Mouse (Mus musculus): Measurements from ENCODE around the gene Pde1b. TPM values are rescaled to one million over a fixed set of nuclear protein-coding genes. Genes with fewer than 3 reads are reported as not detected.

Pde1b gene
- total RNA-seq, 2 experiments from 2014 or later: 55.7 to 63.7 TPM

- DNase-seq (ENCODE audit: low spot score in 2 of 2): no peak
These were observed 45.1 kb downstream of the Pde1b start for GRCm38 (mm10) chr15:103547983-103548382.

- no peak for DNase-seq (ENCODE audit: low spot score in 2 of 2)
These were observed 46.6 kb downstream of the Pde1b start for GRCm38 (mm10) chr15:103549475-103549874.

GRCm38 (mm10) chr15:103551053-103551452 lies 48.2 kb downstream of the Pde1b start:
- no peak for DNase-seq (ENCODE audit: low spot score in 2 of 2)

- peak in 1 of 2 experiments; percentile 86 for DNase-seq (ENCODE audit: low spot score in 2 of 2)
These were observed 49.4 kb downstream of the Pde1b start for GRCm38 (mm10) chr15:103552096-103552690.

GRCm38 (mm10) chr15:103564981-103565380 lies 62.1 kb downstream of the Pde1b start, which contains the start of gene Glycam1:
TSS of gene Glycam1 (minus strand) at chr15:103565081.
- no peak for DNase-seq (ENCODE audit: low spot score in 2 of 2)

Other genes starting within 250 kb of the Pde1b start
- not detected for gene Nfe2, start 244.6 kb upstream of the Pde1b start, total RNA-seq (2021)
- 100 to 1,000 TPM; 102 to 105 TPM for gene Copz1, start 230.3 kb upstream of the Pde1b start, total RNA-seq (2021)
- gene Gpr84, start 192.4 kb upstream of the Pde1b start, total RNA-seq (2021): under 1 TPM; 0.74 to 0.81 TPM
- 10 to 100 TPM; 43.2 to 44.4 TPM for gene Zfp385a, start 162.9 kb upstream of the Pde1b start, total RNA-seq (2021)
- 1 to 10 TPM; 3.4 to 5.8 TPM for gene Itga5, start 136.3 kb upstream of the Pde1b start, total RNA-seq (2021)
- gene Gtsf1, start 72.6 kb upstream of the Pde1b start, total RNA-seq (2021): not detected
- not detected for gene Gtsf2, start 54.6 kb upstream of the Pde1b start, total RNA-seq (2021)
- 10 to 100 TPM in 1 of 2 experiments, 1 to 10 TPM in 1; 9.4 to 10.8 TPM for gene Nckap1l, start 49.2 kb upstream of the Pde1b start, total RNA-seq (2021)
- gene Ppp1r1a, start 35.0 kb downstream of the Pde1b start, total RNA-seq (2021): 100 to 1,000 TPM; 121 to 126 TPM
- 1 to 10 TPM; 1.9 to 2.7 TPM for gene Glycam1, start 62.0 kb downstream of the Pde1b start, total RNA-seq (2021)